Mouse (Mus musculus) mesoderm, embryonic 11.5 days (tissue): ENCODE measurements around the gene Rpusd4.

ENCODE experiments used
- DNase-seq: peaks from one replicate; pipeline ENCODE4 v3.0.0-alpha.2; 2012; ENCODE audit warnings: low read depth, low spot score

Gene Rpusd4

GRCm38 (mm10) chr9:35286351-35286750 is 18.7 kb downstream of the Rpusd4 start:
- DNase-seq = no peak

- peak; percentile 49 for DNase-seq
Measured at GRCm38 (mm10) chr9:35289992-35290391, 22.3 kb downstream of the Rpusd4 start.

- DNase-seq = no peak
Measured at GRCm38 (mm10) chr9:35290417-35290816, 22.8 kb downstream of the Rpusd4 start.

- DNase-seq = no peak
Measured at GRCm38 (mm10) chr9:35290916-35291315, 23.3 kb downstream of the Rpusd4 start.

- no peak for DNase-seq
Measured at GRCm38 (mm10) chr9:35293465-35293864, 25.8 kb downstream of the Rpusd4 start.

- no peak for DNase-seq
Measured at GRCm38 (mm10) chr9:35297791-35298190, 30.1 kb downstream of the Rpusd4 start.

- DNase-seq = no peak
Measured at GRCm38 (mm10) chr9:35302172-35302571, 34.5 kb downstream of the Rpusd4 start.

- DNase-seq = no peak
Measured at GRCm38 (mm10) chr9:35307461-35307860, 39.8 kb downstream of the Rpusd4 start.

GRCm38 (mm10) chr9:35310377-35310776 is 42.7 kb downstream of the Rpusd4 start:
- DNase-seq = no peak

- no peak for DNase-seq
Measured at GRCm38 (mm10) chr9:35312516-35312915, 44.9 kb downstream of the Rpusd4 start.

- no peak for DNase-seq
Measured at GRCm38 (mm10) chr9:35313601-35314000, 45.9 kb downstream of the Rpusd4 start.

- DNase-seq = no peak
Measured at GRCm38 (mm10) chr9:35314254-35314653, 46.6 kb downstream of the Rpusd4 start.

- no peak for DNase-seq
Measured at GRCm38 (mm10) chr9:35316771-35317211, 49.1 kb downstream of the Rpusd4 start.

GRCm38 (mm10) chr9:35317233-35317980 is 49.7 kb downstream of the Rpusd4 start:
- no peak for DNase-seq

- DNase-seq = no peak
Measured at GRCm38 (mm10) chr9:35318537-35319172, 51.0 kb downstream of the Rpusd4 start.

- DNase-seq = no peak
Measured at GRCm38 (mm10) chr9:35320288-35320687, 52.6 kb downstream of the Rpusd4 start.

GRCm38 (mm10) chr9:35323974-35324373 is 56.3 kb downstream of the Rpusd4 start:
- DNase-seq = no peak

- DNase-seq = peak; percentile 70
Measured at GRCm38 (mm10) chr9:35324571-35324970, 56.9 kb downstream of the Rpusd4 start.

GRCm38 (mm10) chr9:35326644-35327263 is 59.1 kb downstream of the Rpusd4 start:
- DNase-seq = peak; percentile 58
